8 mouse cellular contexts compared by ENCODE assay signal in the genomic region with DNA sequence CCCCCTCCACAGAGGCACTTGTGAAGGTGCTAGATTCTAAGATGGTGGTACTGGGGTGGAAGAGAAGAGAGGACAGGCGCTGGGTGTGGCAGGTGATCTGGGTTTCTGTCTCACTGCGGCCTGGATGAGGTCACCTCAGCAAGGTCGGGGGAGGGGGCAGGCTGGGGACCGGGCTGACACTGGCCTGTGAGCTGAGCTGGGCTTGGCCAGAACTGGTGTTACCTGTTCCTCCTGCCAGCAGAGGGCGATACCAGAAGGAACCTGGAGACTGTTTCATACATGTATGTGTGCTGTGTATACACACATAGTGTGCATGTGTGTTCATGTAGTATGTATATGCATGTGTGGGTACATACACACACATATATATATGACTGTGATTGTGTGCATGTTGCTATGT. TPM values are rescaled to one million over a fixed set of nuclear protein-coding genes. Genes with fewer than 3 reads are reported as not detected.
DNase-seq lines count a peak whose midpoint lies in the region; ATAC-seq lines count a peak whose summit lies in the region.

No protein-coding gene starts in this region.

- peak; percentile 67 for DNase-seq in adrenal gland, adult 2 months
- DNase-seq in adrenal gland, adult 8-10 months: no peak
- DNase-seq in right cerebral cortex, postnatal 14 days: peak; percentile 52
- no peak for DNase-seq in right cerebral cortex, postnatal 36 days (ENCODE audit: low spot score in 2 of 2)
- DNase-seq in layer of hippocampus, adult 9-11 months: no peak

- H3K4me1 ChIP-seq in forebrain, embryonic 12.5 days: peaks cover 13% of the 10 kb centered on the region
- H3K4me1 ChIP-seq in liver, embryonic 12.5 days: peaks cover 10% of the 10 kb centered on the region; the same call in 1 of the 2 replicates
- H3K4me1 ChIP-seq in neural tube, embryonic 14.5 days (ENCODE audit: control insufficient read depth, insufficient read depth, low read length): peaks cover 5% of the 10 kb centered on the region; the same call in 1 of the 2 replicates

- no peaks in the 10 kb centered on the region for H3K36me3 ChIP-seq in forebrain, embryonic 12.5 days (replicated peaks)
- no peaks in the 10 kb centered on the region for H3K36me3 ChIP-seq in liver, embryonic 12.5 days
- H3K36me3 ChIP-seq in neural tube, embryonic 14.5 days (ENCODE audit: control insufficient read depth, insufficient read depth, low read length): no peaks in the 10 kb centered on the region

- H3K4me3 ChIP-seq in forebrain, embryonic 12.5 days (replicated peaks): no peak overlapping the region
- no peak overlapping the region for H3K4me3 ChIP-seq in liver, embryonic 12.5 days
- H3K4me3 ChIP-seq in neural tube, embryonic 14.5 days (ENCODE audit: low read depth, low read length): no peak overlapping the region

- no peak overlapping the region for H3K27ac ChIP-seq in forebrain, embryonic 12.5 days
- H3K27ac ChIP-seq in liver, embryonic 12.5 days: no peak overlapping the region
- no peak overlapping the region for H3K27ac ChIP-seq in neural tube, embryonic 14.5 days (ENCODE audit: low read depth, low read length)

- H3K4me2 ChIP-seq in forebrain, embryonic 12.5 days: no peak overlapping the region
- H3K4me2 ChIP-seq in liver, embryonic 12.5 days: no peak overlapping the region
- no peak overlapping the region for H3K4me2 ChIP-seq in neural tube, embryonic 14.5 days (ENCODE audit: low read depth, low read length)

- H3K9ac ChIP-seq in forebrain, embryonic 12.5 days: no peak overlapping the region
- H3K9ac ChIP-seq in liver, embryonic 12.5 days: no peak overlapping the region
- H3K9ac ChIP-seq in neural tube, embryonic 14.5 days (replicated peaks; ENCODE audit: low read depth, low read length): no peak overlapping the region

- WGBS in forebrain, embryonic 12.5 days: 38% methylated on average over 5 of the region's 5 CpGs
- 27% methylated on average over 5 of the region's 5 CpGs for WGBS in liver, embryonic 12.5 days (ENCODE audit: insufficient replicate concordance)
- WGBS in neural tube, embryonic 14.5 days: 36% methylated on average over 5 of the region's 5 CpGs

- peak; percentile 37; the same call in 1 of the 2 replicates for ATAC-seq in forebrain, embryonic 12.5 days (ENCODE audit: low FRiP score)
- ATAC-seq in liver, embryonic 12.5 days: peak; percentile 27; the same call in 1 of the 2 replicates
- 0 out of 2 replicates have a peak, but pooled peaks have one; percentile 28 for ATAC-seq in neural tube, embryonic 14.5 days (ENCODE audit: low read depth)

- H3K9me3 ChIP-seq in forebrain, embryonic 12.5 days: peaks cover 5% of the 10 kb centered on the region
- peaks cover 7% of the 10 kb centered on the region for H3K9me3 ChIP-seq in liver, embryonic 12.5 days (replicated peaks)
- H3K9me3 ChIP-seq in neural tube, embryonic 14.5 days (ENCODE audit: control insufficient read depth, low read length): no peaks in the 10 kb centered on the region

- H3K27me3 ChIP-seq in forebrain, embryonic 12.5 days: peaks cover 8% of the 10 kb centered on the region; the same call in 1 of the 2 replicates
- no peaks in the 10 kb centered on the region for H3K27me3 ChIP-seq in liver, embryonic 12.5 days (replicated peaks)
- no peaks in the 10 kb centered on the region for H3K27me3 ChIP-seq in neural tube, embryonic 14.5 days (ENCODE audit: control insufficient read depth, insufficient read depth, low read length)

RNA-seq across cellular contexts. Expression of a gene that starts 23.2 kb away (rescaled TPM):
- total RNA-seq in adrenal gland, adult 2 months (2021): 100 to 1,000 TPM; 143 to 149 TPM
- polyA plus RNA-seq in adrenal gland, adult 2 months (2012; rRNA removed): 46.5 and 53.7 TPM in 2 replicates
- total RNA-seq in adrenal gland, adult 8-10 months (2022): 100 to 1,000 TPM; 114 to 136 (median 132) TPM
- 180 and 192 TPM in 2 replicates for polyA plus RNA-seq in forebrain, embryonic 12.5 days (2016; fragmentation: Nextera tagmentation; extraction: Ambion mirVana)
- polyA plus RNA-seq in liver, embryonic 12.5 days (2016; fragmentation: Nextera tagmentation; extraction: Ambion mirVana): 69.8 and 72.0 TPM in 2 replicates
- polyA plus RNA-seq in neural tube, embryonic 14.5 days (2014; fragmentation: Nextera tagmentation; extraction: Ambion mirVana): 70.6 and 95.1 TPM in 2 replicates

Comparison
In these comparisons a context has a peak if more than half of its experiments do, and no peak if none do; other contexts are left out.
1. DNase-seq: peak in adrenal gland, adult 2 months (single experiment) and right cerebral cortex, postnatal 14 days (single experiment); none in adrenal gland, adult 8-10 months (single experiment), right cerebral cortex, postnatal 36 days (0 of 2) and layer of hippocampus, adult 9-11 months (single experiment).
2. Peak in every context shown above with its lines, with median percentiles within 50 percentile points of each other: ATAC-seq.